Mouse (Mus musculus) MEL (cell line): ENCODE data around the gene Nova2.

Experiments used
- CHD2 ChIP-seq: IDR thresholded peaks from 2 replicates; pipeline ENCODE4 v1.6.1; 2011; ENCODE audit warnings: low read length, improper control_type of control experiment
- CTCF ChIP-seq, 3 experiments: IDR thresholded peaks in 2 of 3; conservative IDR thresholded peaks in 1 of 3; 2 replicates each; pipeline ENCODE4 v1.5.1; 2011 to 2012; ENCODE audit warnings: low read length in 3 of 3, low read depth in 2 of 3, mild to moderate bottlenecking in 2 of 3, improper control_type of control experiment in 1 of 3, inconsistent platforms in 1 of 3, mixed read lengths in 1 of 3, moderate library complexity in 1 of 3; ENCODE audit not compliant: control insufficient read depth in 1 of 3, insufficient read depth in 1 of 3, poor library complexity in 1 of 3, severe bottlenecking in 1 of 3
- ELF1 ChIP-seq: IDR thresholded peaks from 2 replicates; pipeline ENCODE4 v1.6.1; 2014; ENCODE audit warnings: low read depth, mild to moderate bottlenecking, inconsistent platforms, low read length, improper control_type of control experiment, moderate library complexity
- EP300 ChIP-seq, 2 experiments: IDR thresholded peaks; 2 replicates each; pipeline ENCODE4 v1.6.1; 2011; ENCODE audit warnings: improper control_type of control experiment in 2 of 2, low read length in 2 of 2, low read depth in 1 of 2, mild to moderate bottlenecking in 1 of 2
- HCFC1 ChIP-seq: IDR thresholded peaks from 2 replicates; pipeline ENCODE4 v1.6.1; 2012; ENCODE audit warnings: low read depth, mild to moderate bottlenecking, inconsistent platforms, low read length, improper control_type of control experiment, moderate library complexity
- MAX ChIP-seq: IDR thresholded peaks from 2 replicates; pipeline ENCODE4 v1.6.1; 2011; ENCODE audit warnings: low read length, improper control_type of control experiment
- NRF1 ChIP-seq: IDR thresholded peaks from 2 replicates; pipeline ENCODE4 v1.6.1; 2014; ENCODE audit warnings: low read depth, mild to moderate bottlenecking, inconsistent platforms, low read length, improper control_type of control experiment, moderate library complexity; ENCODE audit not compliant: poor library complexity, insufficient read depth, severe bottlenecking
- POLR2A ChIP-seq, 2 experiments: IDR thresholded peaks; 2 replicates each; pipeline ENCODE4 v1.6.1; 2011 to 2012; ENCODE audit warnings: low read length in 2 of 2, mild to moderate bottlenecking in 2 of 2, control low read depth in 1 of 2, improper control_type of control experiment in 1 of 2, low read depth in 1 of 2, moderate library complexity in 1 of 2; ENCODE audit not compliant: control insufficient read depth in 1 of 2, insufficient read depth in 1 of 2, poor library complexity in 1 of 2
- TCF12 ChIP-seq: IDR thresholded peaks from 2 replicates; pipeline ENCODE4 v1.6.1; 2014; ENCODE audit warnings: low read depth, mild to moderate bottlenecking, inconsistent platforms, low read length, improper control_type of control experiment, moderate library complexity
- ZMIZ1 ChIP-seq: IDR thresholded peaks from 2 replicates; pipeline ENCODE4 v1.6.1; 2012; ENCODE audit warnings: low read depth, mild to moderate bottlenecking, inconsistent platforms, low read length, improper control_type of control experiment, moderate library complexity

- TF ChIP-seq TCF12 (no peak), CTCF (IDR thresholded peaks at IDR 0.05 in 2 of 3, conservative IDR thresholded peaks at IDR 0.05 in 1 of 3; ENCODE audit: control insufficient read depth in 1 of 3, insufficient read depth in 1 of 3, low read depth in 2 of 3, low read length in 3 of 3, poor library complexity in 1 of 3, severe bottlenecking in 1 of 3) (no peak), POLR2A (IDR thresholded peaks at IDR 0.05; ENCODE audit: control insufficient read depth in 1 of 2, insufficient read depth in 1 of 2, low read depth in 1 of 2, low read length in 2 of 2, poor library complexity in 1 of 2) (no peak), ELF1 (no peak), MAX (no peak), ZMIZ1 (no peak), HCFC1 (no peak), CHD2 (no peak), EP300 (IDR thresholded peaks at IDR 0.05; ENCODE audit: low read depth in 1 of 2, low read length in 2 of 2) (no peak), NRF1 (no peak)
These were observed 34.8 kb upstream of the Nova2 start for GRCm38 (mm10) chr7:18890848-18891247.
